Mouse (Mus musculus): ENCODE data around the gene Fetub.

GRCm38 (mm10) chr16:22950840-22951395 is 32.8 kb downstream of the Fetub start, which contains the start of gene Hrg:
- TF ChIP-seq CTCF (IDR thresholded peaks at IDR 0.05 in 2 of 3, conservative IDR thresholded peaks at IDR 0.05 in 1 of 3; ENCODE audit: control insufficient read depth in 1 of 3, insufficient read depth in 1 of 3, low read depth in 2 of 3, low read length in 3 of 3, poor library complexity in 1 of 3, severe bottlenecking in 1 of 3) (no peak), EP300 (IDR thresholded peaks at IDR 0.05; ENCODE audit: low read depth in 1 of 2, low read length in 2 of 2) (no peak), TAL1 (IDR thresholded peaks at IDR 0.05; ENCODE audit: low read length) (no peak), POLR2A (IDR thresholded peaks at IDR 0.05; ENCODE audit: control insufficient read depth in 1 of 2, insufficient read depth in 1 of 2, low read depth in 1 of 2, low read length in 2 of 2, poor library complexity in 1 of 2) (no peak), BHLHE40 (IDR thresholded peaks at IDR 0.05; ENCODE audit: borderline replicate concordance, low read depth, low read length) (no peak), CHD2 (IDR thresholded peaks at IDR 0.05; ENCODE audit: low read length) (no peak), NELFE (IDR thresholded peaks at IDR 0.05; ENCODE audit: low read depth, low read length) (no peak), MAX (IDR thresholded peaks at IDR 0.05; ENCODE audit: low read length) (no peak), MAFK (IDR thresholded peaks at IDR 0.05; ENCODE audit: borderline replicate concordance, low read depth, low read length) (no peak), ZMIZ1 (IDR thresholded peaks at IDR 0.05; ENCODE audit: low read depth, low read length) (no peak)
